Mouse (Mus musculus): ENCODE results near the gene Hrh2. TPM values are rescaled to one million over a fixed set of nuclear protein-coding genes. Genes with fewer than 3 reads are reported as not detected.

Gene Hrh2
- polyA plus RNA-seq, 1 experiment from 2014 or later, result 0.04 TPM

GRCm38 (mm10) chr13:54237512-54237911 is 45.6 kb downstream of the Hrh2 start:
- Histone ChIP-seq H3K9me3 (replicated peaks; ENCODE audit: control insufficient read depth, low read length) (no peaks in the 10 kb centered on the region), H3K4me3 (ENCODE audit: low read depth, low read length) (no peak overlapping the region), H3K9ac (ENCODE audit: low read depth, low read length) (no peak overlapping the region), H3K36me3 (ENCODE audit: control insufficient read depth, insufficient read depth, low read length) (no peaks in the 10 kb centered on the region), H3K4me2 (no peak overlapping the region), H3K4me1 (ENCODE audit: control insufficient read depth, insufficient read depth, low read length) (no peaks in the 10 kb centered on the region; the same call in 1 of the 2 replicates), H3K27ac (ENCODE audit: low read depth, low read length) (no peak overlapping the region), H3K27me3 (ENCODE audit: control insufficient read depth, insufficient read depth, low read length) (0 out of 2 replicates have a peak, but pooled peaks cover 5% of the 10 kb centered on the region)
- 51% methylated on average over 6 of the region's 6 CpGs for WGBS (ENCODE audit: insufficient replicate concordance)
- ATAC-seq (replicated peaks; ENCODE audit: insufficient number of reproducible peaks, low FRiP score, low TSS enrichment), result no peak

DNA sequence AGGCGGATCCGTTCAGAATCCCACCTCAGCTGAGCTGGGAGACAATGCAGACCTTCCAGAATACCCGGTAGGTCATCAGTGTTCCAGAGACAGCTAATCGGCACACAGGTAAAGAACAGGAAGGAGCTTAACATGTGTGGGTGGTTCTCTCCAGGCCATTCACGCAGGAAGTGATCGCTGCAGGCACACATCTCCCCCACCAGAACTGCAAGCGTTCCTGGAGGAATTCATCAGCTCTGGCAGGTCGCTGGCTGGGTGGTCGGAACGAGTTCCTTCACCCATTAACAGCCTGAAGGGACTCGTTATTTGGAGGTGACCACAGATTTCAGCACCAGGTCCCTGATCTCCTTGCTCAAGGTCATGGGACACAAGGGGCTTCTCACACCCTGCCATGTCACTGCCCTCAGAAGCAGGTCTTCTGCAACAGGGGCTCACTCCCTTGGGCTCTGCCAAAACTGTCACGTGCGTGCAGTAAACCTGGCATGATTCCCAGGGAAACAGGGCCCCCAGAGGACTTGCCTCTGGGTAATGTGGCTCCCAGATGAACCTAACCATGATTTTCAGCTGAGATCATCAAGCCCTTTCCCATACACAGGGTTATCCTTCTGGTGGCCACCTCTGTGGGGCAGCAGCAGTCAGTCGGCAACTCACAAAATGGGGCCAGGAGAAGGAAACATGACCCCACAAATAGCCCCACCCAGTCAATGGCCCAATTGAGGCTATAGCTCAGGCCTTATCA is 46.8 kb downstream of the Hrh2 start:
- no peaks in the 10 kb centered on the region for H3K9me3 ChIP-seq (replicated peaks; ENCODE audit: control insufficient read depth, low read length)
- no peaks in the 10 kb centered on the region; the same call in 1 of the 2 replicates for H3K4me1 ChIP-seq (ENCODE audit: control insufficient read depth, insufficient read depth, low read length)
- H3K27me3 ChIP-seq (ENCODE audit: control insufficient read depth, insufficient read depth, low read length), result 0 out of 2 replicates have a peak, but pooled peaks cover 5% of the 10 kb centered on the region
- no peak overlapping the region for H3K4me2 ChIP-seq
- H3K27ac ChIP-seq (ENCODE audit: low read depth, low read length), result no peak overlapping the region
- no peak overlapping the region for H3K4me3 ChIP-seq (ENCODE audit: low read depth, low read length)
- H3K36me3 ChIP-seq (ENCODE audit: control insufficient read depth, insufficient read depth, low read length), result no peaks in the 10 kb centered on the region
- WGBS (ENCODE audit: insufficient replicate concordance), result 32% methylated on average over 14 of the region's 14 CpGs
- H3K9ac ChIP-seq (ENCODE audit: low read depth, low read length), result no peak overlapping the region
- ATAC-seq (replicated peaks; ENCODE audit: insufficient number of reproducible peaks, low FRiP score, low TSS enrichment), result no peak

DNA sequence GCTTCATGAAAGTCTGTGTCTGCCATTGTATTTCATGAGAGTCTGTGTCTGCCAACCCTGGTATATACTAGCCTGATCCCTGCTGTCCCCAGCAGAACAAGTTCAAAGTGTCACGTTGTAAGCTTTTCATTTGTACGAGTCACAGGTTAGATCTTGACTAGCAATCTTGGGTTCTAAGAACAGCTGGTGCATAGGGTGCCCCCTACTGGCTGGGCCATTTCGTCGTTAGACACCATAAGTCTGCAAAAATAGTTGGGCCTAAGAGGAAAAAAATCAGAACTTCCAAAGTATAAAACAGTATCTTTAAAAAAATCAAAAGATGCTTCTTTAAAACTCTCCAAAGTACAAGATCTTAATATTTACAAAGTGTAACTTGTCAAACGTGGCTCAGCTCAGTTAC is 50.5 kb downstream of the Hrh2 start:
- ATAC-seq (replicated peaks; ENCODE audit: insufficient number of reproducible peaks, low FRiP score, low TSS enrichment), result no peak
- no peaks in the 10 kb centered on the region for H3K36me3 ChIP-seq (ENCODE audit: control insufficient read depth, insufficient read depth, low read length)
- H3K27me3 ChIP-seq (ENCODE audit: control insufficient read depth, insufficient read depth, low read length), result peaks cover 11% of the 10 kb centered on the region; the same call in 1 of the 2 replicates
- 57% methylated on average over 5 of the region's 5 CpGs for WGBS (ENCODE audit: insufficient replicate concordance)
- no peak overlapping the region for H3K4me2 ChIP-seq
- H3K27ac ChIP-seq (ENCODE audit: low read depth, low read length), result no peak overlapping the region
- H3K9me3 ChIP-seq (replicated peaks; ENCODE audit: control insufficient read depth, low read length), result no peaks in the 10 kb centered on the region
- H3K4me1 ChIP-seq (ENCODE audit: control insufficient read depth, insufficient read depth, low read length), result no peaks in the 10 kb centered on the region; the same call in 1 of the 2 replicates
- no peak overlapping the region for H3K9ac ChIP-seq (ENCODE audit: low read depth, low read length)
- H3K4me3 ChIP-seq (ENCODE audit: low read depth, low read length), result no peak overlapping the region

DNA sequence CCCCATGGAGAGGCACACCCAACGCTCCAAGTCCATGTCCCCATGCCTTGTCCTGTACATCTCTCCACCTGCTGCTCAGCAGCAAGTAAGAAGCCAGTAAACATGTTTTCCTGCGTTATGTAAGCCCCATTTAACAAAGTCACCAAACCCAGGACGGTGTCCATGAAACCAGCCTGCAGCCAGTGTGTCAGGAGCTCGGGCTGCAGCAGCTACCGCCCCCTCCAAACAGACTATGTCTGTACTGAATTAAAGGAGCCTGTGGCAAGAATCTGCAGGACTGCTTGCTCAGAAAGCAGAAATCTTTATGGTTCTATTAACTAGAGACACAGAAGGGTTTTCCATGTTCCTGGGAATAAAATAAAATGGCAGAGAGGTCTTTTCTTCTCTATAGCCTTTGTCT is 53.3 kb downstream of the Hrh2 start:
- Histone ChIP-seq H3K27me3 (ENCODE audit: control insufficient read depth, insufficient read depth, low read length) (peaks cover 6% of the 10 kb centered on the region; the same call in 1 of the 2 replicates), H3K9ac (ENCODE audit: low read depth, low read length) (no peak overlapping the region), H3K27ac (ENCODE audit: low read depth, low read length) (no peak overlapping the region), H3K4me2 (no peak overlapping the region), H3K4me3 (ENCODE audit: low read depth, low read length) (no peak overlapping the region), H3K9me3 (replicated peaks; ENCODE audit: control insufficient read depth, low read length) (no peaks in the 10 kb centered on the region), H3K36me3 (ENCODE audit: control insufficient read depth, insufficient read depth, low read length) (no peaks in the 10 kb centered on the region), H3K4me1 (ENCODE audit: control insufficient read depth, insufficient read depth, low read length) (no peaks in the 10 kb centered on the region)
- 68% methylated on average over 5 of the region's 5 CpGs for WGBS (ENCODE audit: insufficient replicate concordance)
- no peak for ATAC-seq (replicated peaks; ENCODE audit: insufficient number of reproducible peaks, low FRiP score, low TSS enrichment)

DNA sequence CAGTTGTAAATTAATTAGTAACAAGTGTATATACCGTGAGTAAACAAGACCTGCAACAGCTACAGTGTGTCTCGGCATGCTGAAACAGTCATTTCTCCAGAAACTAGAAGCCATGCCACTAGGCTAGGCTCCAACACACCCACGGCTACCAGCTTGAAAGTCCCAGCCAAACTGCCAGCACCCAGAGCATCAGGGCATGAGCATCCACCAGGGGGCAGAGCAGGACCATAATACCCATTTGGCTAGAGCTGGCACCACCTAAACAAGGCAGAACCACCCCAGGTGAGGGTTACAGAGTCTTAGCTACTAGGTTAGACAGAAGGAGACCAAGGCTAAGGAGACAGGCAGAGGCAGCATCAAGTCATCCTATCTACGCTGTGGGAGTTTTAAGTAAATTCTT is 55.6 kb downstream of the Hrh2 start:
- Histone ChIP-seq H3K9ac (ENCODE audit: low read depth, low read length) (no peak overlapping the region), H3K9me3 (replicated peaks; ENCODE audit: control insufficient read depth, low read length) (no peaks in the 10 kb centered on the region), H3K4me1 (ENCODE audit: control insufficient read depth, insufficient read depth, low read length) (no peaks in the 10 kb centered on the region), H3K27ac (ENCODE audit: low read depth, low read length) (no peak overlapping the region), H3K4me2 (no peak overlapping the region), H3K4me3 (ENCODE audit: low read depth, low read length) (no peak overlapping the region), H3K27me3 (ENCODE audit: control insufficient read depth, insufficient read depth, low read length) (peaks cover 12% of the 10 kb centered on the region; the same call in 1 of the 2 replicates), H3K36me3 (ENCODE audit: control insufficient read depth, insufficient read depth, low read length) (no peaks in the 10 kb centered on the region)
- 16% methylated on average over 4 of the region's 4 CpGs for WGBS (ENCODE audit: insufficient replicate concordance)
- no peak for ATAC-seq (replicated peaks; ENCODE audit: insufficient number of reproducible peaks, low FRiP score, low TSS enrichment)

GRCm38 (mm10) chr13:54248436-54248995 is 56.6 kb downstream of the Hrh2 start:
- 55% methylated on average over 13 of the region's 13 CpGs for WGBS (ENCODE audit: insufficient replicate concordance)
- no peaks in the 10 kb centered on the region for H3K9me3 ChIP-seq (replicated peaks; ENCODE audit: control insufficient read depth, low read length)
- peaks cover 12% of the 10 kb centered on the region; the same call in 1 of the 2 replicates for H3K27me3 ChIP-seq (ENCODE audit: control insufficient read depth, insufficient read depth, low read length)
- no peaks in the 10 kb centered on the region for H3K36me3 ChIP-seq (ENCODE audit: control insufficient read depth, insufficient read depth, low read length)
- no peaks in the 10 kb centered on the region for H3K4me1 ChIP-seq (ENCODE audit: control insufficient read depth, insufficient read depth, low read length)
- no peak overlapping the region for H3K4me3 ChIP-seq (ENCODE audit: low read depth, low read length)
- H3K27ac ChIP-seq (ENCODE audit: low read depth, low read length), result no peak overlapping the region
- no peak for ATAC-seq (replicated peaks; ENCODE audit: insufficient number of reproducible peaks, low FRiP score, low TSS enrichment)
- no peak overlapping the region for H3K4me2 ChIP-seq
- H3K9ac ChIP-seq (ENCODE audit: low read depth, low read length), result no peak overlapping the region

DNA sequence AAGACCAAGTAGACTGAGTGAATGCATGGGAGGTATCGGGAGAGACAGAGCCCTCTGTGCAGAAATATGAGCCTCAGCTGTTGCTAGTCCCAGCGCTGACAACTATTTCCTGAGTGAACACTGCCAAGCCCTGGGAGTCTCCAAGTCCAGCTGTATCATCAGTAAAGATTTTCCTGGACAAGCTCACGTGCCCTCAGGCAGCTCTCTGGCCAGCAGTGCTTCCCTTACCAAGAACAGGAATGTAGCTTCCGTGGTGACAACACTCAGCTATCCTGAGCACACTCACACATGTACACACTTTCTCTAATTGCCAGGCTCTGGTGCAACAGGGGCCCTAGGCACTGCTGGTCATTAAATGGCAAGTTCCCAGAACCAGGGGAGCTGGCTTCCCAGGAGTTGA is 57.1 kb downstream of the Hrh2 start:
- H3K9ac ChIP-seq (ENCODE audit: low read depth, low read length), result no peak overlapping the region
- H3K9me3 ChIP-seq (replicated peaks; ENCODE audit: control insufficient read depth, low read length), result no peaks in the 10 kb centered on the region
- H3K27me3 ChIP-seq (ENCODE audit: control insufficient read depth, insufficient read depth, low read length), result peaks cover 12% of the 10 kb centered on the region; the same call in 1 of the 2 replicates
- peak; percentile 48; the same call in 1 of the 2 replicates for ATAC-seq (replicated peaks; ENCODE audit: insufficient number of reproducible peaks, low FRiP score, low TSS enrichment)
- no peak overlapping the region for H3K4me2 ChIP-seq
- no peak overlapping the region for H3K27ac ChIP-seq (ENCODE audit: low read depth, low read length)
- WGBS (ENCODE audit: insufficient replicate concordance), result 40% methylated on average over 4 of the region's 4 CpGs
- no peaks in the 10 kb centered on the region for H3K4me1 ChIP-seq (ENCODE audit: control insufficient read depth, insufficient read depth, low read length)
- no peaks in the 10 kb centered on the region for H3K36me3 ChIP-seq (ENCODE audit: control insufficient read depth, insufficient read depth, low read length)
- no peak overlapping the region for H3K4me3 ChIP-seq (ENCODE audit: low read depth, low read length)

DNA sequence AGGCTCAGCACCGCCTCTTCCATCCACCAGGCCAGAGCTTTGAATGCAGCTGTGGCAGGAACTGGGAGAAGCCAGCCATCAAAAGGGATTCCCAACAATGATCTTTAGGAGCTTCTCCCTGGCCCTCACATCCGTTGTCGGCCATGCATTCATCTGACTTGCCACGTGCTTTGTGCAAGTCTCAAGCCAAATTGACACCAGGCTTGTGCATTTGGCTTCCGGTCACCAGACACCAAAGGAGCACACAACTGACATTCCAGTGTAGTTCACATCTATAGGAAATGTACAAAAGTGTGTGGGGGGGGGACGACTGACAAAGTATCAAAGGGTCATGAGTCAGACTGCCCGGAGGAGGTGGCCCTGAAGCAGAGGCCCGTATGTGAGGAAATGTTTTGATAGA is 58.4 kb downstream of the Hrh2 start:
- ATAC-seq (replicated peaks; ENCODE audit: insufficient number of reproducible peaks, low FRiP score, low TSS enrichment), result no peak
- H3K4me2 ChIP-seq, result no peak overlapping the region
- whole genome bisulfite sequencing (ENCODE audit: insufficient replicate concordance), result 40% methylated on average over 8 of the region's 8 CpGs
- no peaks in the 10 kb centered on the region for H3K9me3 ChIP-seq (replicated peaks; ENCODE audit: control insufficient read depth, low read length)
- H3K4me1 ChIP-seq (ENCODE audit: control insufficient read depth, insufficient read depth, low read length), result no peaks in the 10 kb centered on the region
- H3K36me3 ChIP-seq (ENCODE audit: control insufficient read depth, insufficient read depth, low read length), result no peaks in the 10 kb centered on the region
- H3K27me3 ChIP-seq (ENCODE audit: control insufficient read depth, insufficient read depth, low read length), result peaks cover 12% of the 10 kb centered on the region
- H3K27ac ChIP-seq (ENCODE audit: low read depth, low read length), result no peak overlapping the region
- no peak overlapping the region for H3K9ac ChIP-seq (ENCODE audit: low read depth, low read length)
- no peak overlapping the region for H3K4me3 ChIP-seq (ENCODE audit: low read depth, low read length)
